Mouse (Mus musculus) adrenal gland, postnatal 14 days (tissue): ENCODE measurements around the gene Vps4a. TPM values are rescaled to one million over a fixed set of nuclear protein-coding genes. Genes with fewer than 3 reads are reported as not detected.
"Not testable (repeated sequence)": the region's sequence is repeated elsewhere in the genome, so short reads cannot be mapped to it uniquely, and the experiment has no call there.

Experiments
- DNase-seq: peaks from one replicate; pipeline ENCODE4 v3.0.0; 2021; ENCODE audit warnings: mixed read lengths
- long read RNA-seq, 2 experiments: library from polyadenylated mRNA; stranded (forward); transcript quantifications; one replicate each; pipeline ENCODE4 v2.0.0; 2021
- total RNA-seq: library from RNA; stranded (reverse); gene quantifications from 2 replicates; pipeline ENCODE4 v1.2.3, GENCODE M21; 2021

Vps4a gene
- 58.6 and 63.6 TPM in 2 replicates for total RNA-seq
- long read RNA-seq, experiment 1, transcript Vps4a-201 (11 exons, 2,178 nt) = major isoform, 76 of 82 reads
- long read RNA-seq, experiment 1, partial matches to known transcripts = 2 of 82 reads
- long read RNA-seq, experiment 1, other reads (novel, unspliced or antisense) = 4 of 82 reads
- long read RNA-seq, experiment 2, transcript Vps4a-201 (11 exons, 2,178 nt) = major isoform, 47 of 57 reads
- long read RNA-seq, experiment 2, partial matches to known transcripts = 3 of 57 reads
- long read RNA-seq, experiment 2, other reads (novel, unspliced or antisense) = 7 of 57 reads

DNA sequence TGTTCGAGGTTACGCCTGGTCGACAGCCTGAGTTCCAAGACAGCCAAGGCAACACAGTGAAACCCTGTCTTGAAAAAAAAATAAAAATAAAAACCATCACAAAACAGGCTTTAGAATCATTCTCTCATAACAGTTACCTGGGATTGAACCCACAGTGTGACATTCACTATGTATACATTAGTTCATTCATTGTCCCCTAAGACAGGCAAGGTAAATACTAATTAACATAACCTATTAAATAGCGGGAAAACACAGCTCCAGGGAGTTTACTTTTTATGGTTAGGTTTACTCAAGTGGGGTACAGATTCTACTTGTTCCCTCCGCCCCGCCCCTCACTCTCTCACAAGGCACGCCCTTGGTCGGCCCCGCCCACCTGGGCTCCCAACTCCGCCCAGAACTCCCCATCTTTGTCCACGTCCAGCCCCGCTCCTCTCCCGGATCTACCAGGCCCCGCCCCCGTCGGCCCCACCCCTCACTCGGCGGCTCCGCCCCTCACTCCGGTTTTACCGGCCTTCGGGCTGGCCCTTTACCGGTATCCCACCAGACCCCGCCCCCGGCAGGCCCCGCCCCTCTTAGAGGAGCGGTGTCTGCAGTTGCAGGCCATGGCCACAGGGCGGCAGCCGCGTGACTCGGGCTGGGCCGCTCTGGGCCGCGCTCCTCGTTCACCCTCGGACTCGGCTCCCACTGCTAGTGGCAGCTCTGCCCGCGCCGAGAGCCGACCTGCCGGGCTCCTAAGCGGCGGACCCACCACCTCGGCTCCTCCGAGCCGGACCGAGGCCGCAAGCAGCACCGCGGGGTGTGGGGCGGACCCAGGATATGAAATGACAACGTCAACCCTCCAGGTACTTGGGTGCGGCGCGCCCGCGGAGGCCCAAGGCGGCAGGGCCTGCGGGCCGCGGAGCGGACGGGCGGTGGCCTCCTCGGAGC is at the start of gene Vps4a:
Gene Vps4a (plus strand): TSS at position 573 of the 927 bp plus-strand sequence.
- DNase-seq = peak; percentile 99

DNA sequence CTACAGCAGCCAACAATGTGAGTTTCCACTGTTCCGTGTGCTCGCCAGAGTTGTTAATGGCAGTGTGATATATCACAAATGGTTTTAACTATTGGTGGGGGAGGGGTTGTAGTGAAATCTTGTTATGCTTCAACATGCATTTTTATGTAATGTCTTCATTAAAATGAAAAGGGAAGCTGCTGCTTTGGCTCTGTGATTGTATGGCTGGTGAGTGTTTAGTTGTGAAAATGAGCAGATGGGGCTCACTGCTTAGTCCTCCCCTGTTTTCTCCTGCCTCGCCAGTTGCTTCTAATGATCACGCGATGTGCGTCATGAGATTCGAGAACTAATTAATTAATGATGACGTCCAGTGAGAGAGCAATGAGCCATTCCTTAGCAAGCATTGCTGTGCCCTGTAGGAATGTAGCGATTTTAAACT is 45.6 kb upstream of the Vps4a start:
- no peak for DNase-seq

DNA sequence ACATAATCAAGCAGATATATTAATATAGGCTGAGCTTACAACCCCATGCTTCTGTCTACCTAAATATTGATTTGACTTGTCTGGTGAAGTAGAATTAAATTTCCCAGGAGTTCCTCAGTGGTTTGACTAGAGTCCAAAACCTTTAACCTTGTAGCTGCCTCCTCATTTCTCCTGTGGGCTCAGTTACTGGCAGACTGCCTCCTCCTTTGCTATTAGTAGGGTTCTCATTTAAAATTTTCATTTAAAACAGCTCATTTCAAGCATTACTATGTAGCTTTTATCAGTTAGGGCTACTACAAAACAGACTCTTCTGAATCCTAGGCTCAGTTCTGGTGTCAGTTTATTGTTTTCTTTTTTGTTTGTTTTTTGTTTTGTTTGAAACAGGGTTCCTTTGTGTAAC is 45.1 kb upstream of the Vps4a start:
- DNase-seq = peak; percentile 34

DNA sequence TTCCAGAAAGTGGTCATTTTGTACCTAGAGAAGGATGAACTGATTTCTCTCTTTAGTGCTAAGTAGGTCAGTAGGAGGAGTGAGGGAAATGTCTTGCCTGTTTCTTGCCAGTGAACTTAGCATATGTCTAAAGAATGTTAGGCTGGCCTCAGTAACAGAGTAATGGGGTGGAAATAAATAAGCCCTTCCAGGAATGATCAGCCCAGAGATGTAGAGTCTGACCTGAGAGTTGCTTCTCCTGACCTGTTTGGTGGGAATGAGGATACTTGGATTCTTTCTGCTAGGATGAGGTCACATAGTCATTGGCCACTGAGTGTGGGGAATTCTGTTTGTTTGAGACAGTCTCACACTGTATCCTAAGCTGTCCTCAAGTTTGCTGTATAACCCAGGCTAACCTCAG is 43.5 kb upstream of the Vps4a start:
- no peak for DNase-seq

DNA sequence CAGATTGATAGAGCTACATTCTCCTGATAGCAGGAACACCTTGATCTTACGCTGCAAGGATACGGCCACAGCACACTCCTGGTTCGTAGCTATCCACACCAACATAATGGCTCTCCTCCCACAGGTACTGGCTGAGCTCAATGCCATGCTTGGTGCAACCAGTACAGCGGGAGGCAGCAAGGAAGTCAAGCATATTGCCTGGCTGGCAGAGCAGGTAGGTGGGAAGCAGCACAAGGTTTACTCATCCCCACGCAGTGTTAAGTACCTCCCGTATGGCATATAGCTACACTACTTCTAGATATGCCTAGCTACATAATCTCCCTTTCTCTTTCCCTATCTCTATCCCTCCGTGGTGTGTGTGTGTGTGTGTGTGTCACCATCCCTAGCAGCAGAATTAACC is 39.6 kb upstream of the Vps4a start:
- DNase-seq = no peak

DNA sequence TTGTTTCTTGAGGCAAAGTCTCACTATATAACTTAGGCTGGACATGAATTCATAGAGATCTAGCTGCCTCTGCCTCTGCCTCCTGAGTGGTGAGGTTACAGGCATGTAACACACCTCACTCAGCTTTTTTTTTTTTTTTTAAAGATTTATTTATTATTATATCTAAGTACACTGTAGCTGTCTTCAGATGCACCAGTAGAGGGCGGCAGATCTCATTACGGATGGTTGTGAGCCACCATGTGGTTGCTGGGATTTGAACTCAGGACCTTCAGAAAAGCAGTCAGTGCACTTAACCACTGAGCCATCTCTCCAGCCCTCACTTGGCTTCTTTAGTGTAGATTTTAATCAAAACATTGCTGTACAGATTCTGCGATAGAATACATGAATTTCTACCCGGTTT is 34.7 kb upstream of the Vps4a start:
- peak; percentile 29 for DNase-seq

DNA sequence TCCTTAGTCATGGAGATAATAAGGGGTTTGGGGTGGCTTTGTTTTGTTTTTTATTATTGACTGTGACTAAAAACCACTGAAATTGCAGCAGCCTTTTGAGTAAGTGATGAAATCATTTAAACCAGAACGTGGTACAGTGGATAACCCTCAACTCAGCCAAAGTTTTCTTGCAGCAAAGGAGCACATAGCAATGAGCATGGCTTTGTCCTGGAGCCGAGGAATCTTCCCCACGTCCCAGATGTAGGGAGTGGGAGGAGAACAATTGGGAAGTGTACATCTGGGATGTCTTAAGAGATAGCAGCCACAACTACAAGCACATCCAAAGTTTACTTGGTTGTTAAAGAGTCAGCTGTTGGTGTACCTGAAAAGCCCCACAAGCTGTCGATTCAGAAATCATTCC is 33.6 kb upstream of the Vps4a start:
- no peak for DNase-seq

DNA sequence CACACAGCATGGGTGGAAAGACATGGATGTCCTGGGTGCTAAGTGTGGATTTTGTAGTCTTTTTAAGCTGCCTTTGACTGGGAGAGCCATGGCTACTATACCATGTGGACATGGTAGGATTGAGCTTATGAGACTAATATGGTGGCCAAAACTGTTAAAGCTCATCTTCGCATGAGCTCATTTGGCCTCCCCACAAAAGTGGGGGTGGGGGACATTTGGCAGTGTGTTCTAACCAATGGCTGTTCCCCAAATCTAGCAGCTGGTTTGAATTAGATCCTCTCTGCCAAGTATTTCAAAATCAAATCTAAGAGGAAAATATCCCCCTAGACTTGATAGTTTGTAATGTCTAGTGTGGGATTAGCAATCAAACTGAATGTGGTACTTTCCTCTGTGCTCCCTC is 32.0 kb upstream of the Vps4a start:
- no peak for DNase-seq

DNA sequence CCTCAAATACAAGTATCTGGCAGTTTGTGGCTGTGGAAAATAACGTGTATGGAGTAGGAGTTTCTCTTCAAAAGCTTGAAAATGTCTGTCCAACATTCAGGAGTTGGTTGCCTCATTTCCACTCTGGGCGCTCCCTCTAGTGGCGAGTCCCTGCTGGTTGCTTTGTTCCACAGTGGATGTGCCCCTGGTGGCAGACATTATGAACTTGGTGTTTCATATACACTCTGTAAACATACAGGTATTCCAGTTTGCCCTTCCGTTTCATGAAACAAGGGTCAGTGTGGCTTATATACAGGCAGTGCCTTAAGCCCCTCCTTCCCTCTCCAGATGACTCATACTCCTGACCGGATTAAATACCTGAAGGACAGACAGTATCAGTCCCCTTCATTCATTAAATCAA is 28.5 kb upstream of the Vps4a start:
- peak; percentile 94 for DNase-seq

DNA sequence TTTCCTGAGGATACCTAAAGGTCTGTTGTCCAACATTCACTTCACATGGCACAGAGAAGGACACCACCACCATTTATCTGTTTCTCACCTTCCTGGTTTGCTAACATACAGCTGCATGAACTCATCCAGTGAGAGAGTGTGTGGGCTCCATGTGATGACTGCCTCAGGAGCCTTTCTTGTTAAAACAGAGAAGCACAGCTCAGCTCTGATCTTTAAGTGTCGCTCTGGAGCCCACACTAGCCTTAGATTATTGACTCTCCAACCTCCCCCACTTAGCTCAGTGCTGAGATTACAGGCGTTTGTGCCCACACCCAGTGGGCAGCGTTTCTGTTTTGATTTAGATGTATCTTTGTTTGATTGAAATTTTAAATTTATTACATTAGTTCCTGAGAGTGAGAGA is 23.2 kb upstream of the Vps4a start:
- DNase-seq = no peak

DNA sequence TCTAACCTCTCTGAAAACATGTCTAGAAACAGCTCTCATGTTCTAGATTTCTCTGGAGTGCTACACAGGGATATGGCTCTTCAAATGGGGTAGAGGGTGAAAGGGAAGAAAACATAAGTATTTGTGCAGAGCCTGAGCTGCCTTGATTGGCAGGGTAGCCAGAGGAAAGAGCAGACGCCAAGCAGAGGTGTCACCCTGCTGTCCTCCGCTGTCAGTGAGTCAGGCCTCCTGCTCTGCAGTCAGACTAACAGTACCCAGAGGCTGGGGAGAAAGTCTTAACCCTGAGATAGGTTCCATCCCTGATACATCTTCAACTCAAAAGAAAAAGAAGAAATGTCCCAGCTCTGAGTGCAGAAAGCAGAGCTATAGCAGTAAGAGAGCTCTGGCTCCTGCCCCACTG is 18.4 kb upstream of the Vps4a start:
- no peak for DNase-seq

DNA sequence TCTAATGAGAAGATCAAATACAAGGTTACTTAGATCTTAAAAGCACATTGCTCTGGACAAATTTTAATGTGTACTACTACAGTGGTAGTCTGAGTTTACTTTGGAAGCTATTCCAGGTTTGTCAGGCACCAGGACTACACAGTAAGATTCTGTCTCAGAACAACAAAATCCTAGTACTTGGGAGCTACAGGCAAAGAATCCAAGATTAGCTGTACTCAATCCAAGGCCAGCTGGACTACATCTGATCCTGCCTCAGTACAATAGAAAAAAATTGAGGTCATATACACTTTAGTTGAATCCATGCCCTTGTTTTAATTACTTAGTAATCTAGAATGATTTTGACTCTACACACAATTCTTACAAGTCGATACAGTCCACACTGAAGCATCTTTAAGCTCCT is 16.1 kb upstream of the Vps4a start:
- DNase-seq = no peak

DNA sequence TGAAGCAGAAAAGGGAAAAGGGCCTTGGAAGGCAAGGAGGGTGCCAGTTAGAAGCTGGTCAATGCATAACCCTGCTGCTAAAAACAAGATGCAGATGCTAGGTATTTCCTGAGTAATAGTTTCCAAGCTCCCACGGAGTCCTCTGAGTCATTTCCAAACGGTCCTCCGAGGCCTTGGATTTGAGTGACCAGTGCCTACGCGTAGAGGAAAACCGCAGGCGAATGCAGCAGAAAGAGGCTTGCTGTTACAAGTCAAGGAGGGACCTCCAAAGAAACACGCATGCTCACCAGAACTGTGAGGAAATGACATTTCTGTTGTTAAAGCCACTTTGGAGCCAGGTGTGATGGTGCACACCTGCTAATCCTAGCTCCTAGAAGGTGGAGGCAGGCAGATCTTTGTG is 7.5 kb upstream of the Vps4a start:
- peak; percentile 71 for DNase-seq

DNA sequence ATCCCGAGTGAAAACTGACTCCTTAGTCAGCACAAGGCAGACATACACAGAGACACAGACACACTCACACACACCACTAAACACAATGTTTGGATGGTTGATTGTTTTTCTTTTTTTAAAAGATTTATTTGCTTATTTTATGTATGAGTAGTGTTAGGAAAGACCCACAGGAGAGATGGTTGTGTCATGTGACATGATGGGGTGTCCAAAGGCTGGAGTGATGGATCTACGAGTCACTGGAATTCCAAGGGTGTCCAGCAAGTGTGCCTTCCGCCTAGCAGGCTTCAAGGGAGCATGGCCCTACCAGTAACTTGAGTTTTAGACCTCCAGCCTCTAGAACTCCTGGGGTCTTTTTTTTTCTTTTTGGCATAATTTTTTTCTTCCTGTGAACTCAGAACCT is 1.7 kb upstream of the Vps4a start:
- no peak for DNase-seq

DNA sequence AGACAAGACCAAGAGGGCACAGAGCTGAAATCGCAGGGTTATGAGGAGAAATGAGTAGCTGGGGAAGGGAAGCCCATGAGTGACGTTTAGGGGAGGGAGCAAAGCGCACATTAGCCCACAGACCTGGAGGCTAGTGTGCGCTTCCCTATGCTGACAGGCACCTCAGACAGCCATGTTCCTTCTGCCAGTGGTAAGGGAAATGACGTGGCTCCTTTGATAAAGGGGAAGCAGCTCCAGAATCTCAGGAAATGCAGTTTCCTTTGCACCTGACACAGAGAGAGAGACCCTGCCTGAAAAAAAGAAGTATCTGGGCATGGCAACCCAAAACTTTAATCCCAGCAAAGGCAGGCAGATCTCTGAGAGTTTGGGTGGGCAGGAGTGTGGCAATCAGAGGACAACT is 964 bp upstream of the Vps4a start:
- DNase-seq = no peak

DNA sequence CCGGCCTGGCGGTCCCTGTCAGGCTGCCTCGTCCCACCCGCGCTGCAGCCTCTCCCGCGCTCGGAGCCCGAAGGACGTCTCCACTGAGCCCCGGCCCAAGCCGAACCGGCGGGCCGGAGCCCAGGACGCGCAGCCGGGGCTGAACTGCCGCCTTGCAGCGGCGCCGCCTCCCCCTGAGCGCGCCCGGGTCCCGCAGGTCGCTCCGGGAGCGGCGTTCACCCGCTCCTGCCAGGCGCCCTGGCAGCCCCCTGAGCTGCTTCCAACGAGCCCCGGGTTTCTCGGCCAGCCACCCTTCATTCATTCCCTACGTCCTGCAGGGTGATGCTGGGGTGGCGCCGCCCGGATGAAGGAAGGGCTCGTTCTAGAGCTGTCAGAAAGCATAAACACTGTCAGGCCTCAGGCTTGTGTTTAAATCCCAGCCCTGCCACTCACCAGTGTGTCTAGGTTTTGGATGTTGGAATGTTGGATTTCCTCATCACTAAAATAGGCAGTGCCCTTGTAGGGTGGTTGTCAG is 612 bp downstream of the Vps4a start:
- no peak for DNase-seq

DNA sequence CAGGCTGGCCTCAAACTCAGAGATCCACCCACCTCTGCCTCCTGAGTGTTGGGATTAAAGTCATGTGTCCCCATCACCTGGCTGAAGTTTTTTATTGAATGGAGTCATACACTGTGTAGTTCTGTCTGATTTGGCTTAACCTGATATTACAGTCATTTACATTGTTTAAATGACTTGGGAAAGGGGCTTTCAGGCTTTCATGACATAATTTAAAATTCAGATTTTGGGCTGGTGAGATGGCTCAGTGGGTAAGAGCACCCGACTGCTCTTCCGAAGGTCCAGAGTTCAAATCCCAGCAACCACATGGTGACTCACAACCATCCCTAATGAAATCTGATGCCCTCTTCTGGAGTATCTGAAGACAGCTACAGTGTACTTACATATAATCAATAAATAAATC is 2.6 kb downstream of the Vps4a start:
- DNase-seq = not testable (repeated sequence)

DNA sequence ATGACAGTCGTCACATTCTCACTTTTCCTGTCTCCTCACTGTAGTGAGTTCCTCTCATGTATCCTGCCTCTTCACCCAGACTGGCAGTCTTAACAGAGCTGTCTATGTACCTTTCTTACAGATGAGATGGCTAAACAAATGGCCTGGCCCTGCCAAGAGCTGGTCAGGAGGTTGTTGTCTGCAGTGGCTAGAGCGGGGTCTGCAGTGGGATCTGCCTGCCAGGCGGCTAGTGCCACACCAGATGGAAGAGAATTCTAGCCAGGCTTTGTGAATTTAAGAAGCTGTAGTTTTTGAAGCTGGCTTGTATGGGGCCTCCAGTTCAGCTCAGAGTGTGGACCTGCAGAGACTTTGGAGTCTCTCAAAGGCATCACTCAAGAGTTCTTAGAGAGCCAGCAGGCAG is 4.6 kb downstream of the Vps4a start:
- DNase-seq = no peak

DNA sequence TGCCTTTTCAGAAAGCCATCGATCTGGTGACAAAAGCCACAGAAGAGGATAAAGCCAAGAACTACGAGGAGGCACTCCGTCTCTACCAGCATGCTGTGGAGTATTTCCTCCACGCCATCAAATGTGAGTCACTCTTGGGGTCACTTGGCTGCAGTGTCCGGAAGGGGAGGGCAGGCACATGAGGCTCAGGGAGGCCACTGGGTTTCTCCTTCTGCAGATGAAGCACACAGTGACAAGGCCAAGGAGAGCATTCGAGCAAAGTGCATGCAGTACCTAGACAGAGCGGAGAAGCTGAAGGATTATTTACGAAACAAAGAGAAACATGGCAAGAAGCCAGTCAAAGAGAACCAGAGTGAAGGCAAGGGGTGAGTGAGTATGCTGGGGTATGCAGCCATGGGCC is 5.6 kb downstream of the Vps4a start:
- DNase-seq = peak; percentile 59

DNA sequence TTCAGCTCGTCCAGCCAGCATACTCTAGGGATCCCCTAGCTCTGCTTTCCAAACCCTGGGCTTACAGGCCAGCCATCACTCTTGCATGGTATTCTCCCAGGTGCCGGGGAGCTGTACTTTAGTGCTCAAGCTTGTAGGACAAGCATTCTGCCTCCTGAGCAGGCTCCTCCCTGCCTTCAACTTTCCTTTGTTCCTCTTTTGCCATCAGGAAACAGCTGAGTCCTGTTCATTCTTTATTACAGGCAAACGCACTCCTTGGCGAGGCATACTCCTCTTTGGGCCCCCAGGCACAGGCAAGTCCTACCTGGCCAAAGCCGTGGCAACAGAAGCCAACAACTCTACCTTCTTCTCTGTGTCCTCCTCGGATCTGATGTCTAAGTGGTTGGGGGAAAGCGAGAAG is 9.6 kb downstream of the Vps4a start:
- no peak for DNase-seq

DNA sequence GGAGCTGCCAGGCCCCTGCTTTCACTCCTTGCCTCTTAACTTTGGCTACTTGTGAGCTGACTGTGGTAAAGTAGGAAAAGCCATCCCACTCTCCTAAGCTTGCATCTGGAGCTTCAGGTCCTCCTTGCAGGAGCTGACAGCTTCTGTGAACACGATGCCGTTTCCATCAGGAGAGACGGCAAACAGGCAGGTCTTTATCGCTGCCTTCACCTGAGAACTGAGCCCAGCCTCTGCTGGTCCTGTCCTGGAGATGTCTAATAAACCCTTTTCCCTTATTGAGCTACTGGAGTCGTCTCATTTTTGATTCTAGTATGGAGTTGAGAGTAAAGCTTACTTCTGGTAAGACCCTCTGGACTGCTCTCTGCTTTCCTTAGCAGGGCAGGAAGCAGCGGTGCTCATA is 14.5 kb downstream of the Vps4a start:
- DNase-seq = no peak

DNA sequence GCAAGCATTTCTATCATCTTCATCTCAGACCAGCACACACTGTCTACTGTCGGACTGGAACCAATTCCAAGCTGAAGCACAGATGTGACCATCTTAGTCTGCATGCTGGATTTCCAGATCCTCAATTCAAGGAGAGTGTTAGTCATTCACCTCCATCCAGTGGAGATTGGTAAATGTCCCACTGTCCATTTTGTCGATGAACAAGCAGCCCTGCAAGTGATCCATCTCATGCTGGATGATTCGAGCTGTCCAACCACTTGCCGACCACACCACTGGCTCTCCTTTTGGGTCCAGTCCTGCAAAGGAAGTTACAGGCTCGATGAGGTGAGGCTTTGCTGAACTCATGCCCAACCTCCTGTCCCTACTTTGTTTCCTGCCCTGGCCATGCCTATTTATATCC is 16.0 kb downstream of the Vps4a start:
- DNase-seq = no peak
